Mouse (Mus musculus) midbrain, embryonic 15.5 days (tissue): ENCODE data around the gene Neto2. TPM values are rescaled to one million over a fixed set of nuclear protein-coding genes. Genes with fewer than 3 reads are reported as not detected.
"Not testable (repeated sequence)": the region's sequence is repeated elsewhere in the genome, so short reads cannot be mapped to it uniquely, and the experiment has no call there.

Experiments
- ATAC-seq: fragments of 200-750 bp; cut with Nextera tagmentation; replicated peaks from 2 replicates; pipeline ENCODE4 v1.8.0; 2017; ENCODE audit warnings: moderate TSS enrichment
- H3K27ac ChIP-seq: fragments of 300-500 bp; sonication (generic); 2 replicates; pipeline ENCODE4 v1.5.1; 2015; ENCODE audit warnings: mild to moderate bottlenecking, inconsistent platforms
- H3K27me3 ChIP-seq: fragments of 300-500 bp; sonication (generic); replicated peaks from 2 replicates; pipeline ENCODE4 v1.6.1; 2015; ENCODE audit warnings: inconsistent platforms
- H3K36me3 ChIP-seq: fragments of 300-500 bp; sonication (generic); replicated peaks from 2 replicates; pipeline ENCODE4 v1.6.1; 2015; ENCODE audit warnings: inconsistent platforms
- H3K4me1 ChIP-seq: fragments of 300-500 bp; sonication (generic); 2 replicates; pipeline ENCODE4 v1.6.1; 2015; ENCODE audit warnings: inconsistent platforms
- H3K4me2 ChIP-seq: fragments of 300-500 bp; sonication (generic); 2 replicates; pipeline ENCODE4 v1.6.1; 2015; ENCODE audit warnings: inconsistent platforms, mild to moderate bottlenecking, moderate library complexity
- H3K4me3 ChIP-seq: fragments of 300-500 bp; sonication (generic); 2 replicates; pipeline ENCODE4 v1.5.1; 2015; ENCODE audit warnings: mild to moderate bottlenecking, inconsistent platforms
- H3K9ac ChIP-seq: fragments of 300-500 bp; sonication (generic); 2 replicates; pipeline ENCODE4 v1.6.1; 2015; ENCODE audit warnings: mild to moderate bottlenecking, inconsistent platforms
- H3K9me3 ChIP-seq: fragments of 300-500 bp; sonication (generic); 2 replicates; pipeline ENCODE4 v1.6.1; 2016; ENCODE audit warnings: inconsistent platforms
- WGBS: fragments of 180-500 bp; shearing (Covaris S2); methylation state at CpG from one replicate; pipeline ENCODE4 v1.1.7; 2015; ENCODE audit warnings: mixed read lengths; 5-methylcytosine and 5-hydroxymethylcytosine counted together
- polyA plus RNA-seq: library from polyadenylated mRNA; unstranded; fragments of >200 nt; fragmentation: Nextera tagmentation; extraction: Ambion mirVana; gene quantifications from 2 replicates; pipeline ENCODE4 v1.2.1, GENCODE M21; 2015

The Neto2 gene
- polyA plus RNA-seq, 1 experiment from 2014 or later = 58.9 TPM

- Histone ChIP-seq H3K4me3 (no peak overlapping the region), H3K9me3 (no peaks in the 10 kb centered on the region), H3K36me3 (peaks cover 31% of the 10 kb centered on the region), H3K9ac (no peak overlapping the region), H3K27ac (no peak overlapping the region), H3K4me1 (no peaks in the 10 kb centered on the region), H3K27me3 (no peaks in the 10 kb centered on the region), H3K4me2 (no peak overlapping the region)
- ATAC-seq = no peak
- WGBS = 90% methylated on average over 4 of the region's 4 CpGs
Measured at GRCm38 (mm10) chr8:85644921-85645665, 55.6 kb downstream of the Neto2 start.

- ATAC-seq = no peak
- H3K4me1 ChIP-seq = no peaks in the 10 kb centered on the region
- no peaks in the 10 kb centered on the region for H3K27me3 ChIP-seq
- H3K9ac ChIP-seq = no peak overlapping the region
- no peak overlapping the region for H3K4me2 ChIP-seq
- peaks cover 9% of the 10 kb centered on the region; the same call in 1 of the 2 replicates for H3K36me3 ChIP-seq
- 92% methylated on average over 6 of the region's 6 CpGs for WGBS
- H3K9me3 ChIP-seq = 0 out of 2 replicates have a peak, but pooled peaks cover 5% of the 10 kb centered on the region
- H3K4me3 ChIP-seq = no peak overlapping the region
- no peak overlapping the region for H3K27ac ChIP-seq
Measured at GRCm38 (mm10) chr8:85624450-85624849, 76.3 kb downstream of the Neto2 start.

DNA sequence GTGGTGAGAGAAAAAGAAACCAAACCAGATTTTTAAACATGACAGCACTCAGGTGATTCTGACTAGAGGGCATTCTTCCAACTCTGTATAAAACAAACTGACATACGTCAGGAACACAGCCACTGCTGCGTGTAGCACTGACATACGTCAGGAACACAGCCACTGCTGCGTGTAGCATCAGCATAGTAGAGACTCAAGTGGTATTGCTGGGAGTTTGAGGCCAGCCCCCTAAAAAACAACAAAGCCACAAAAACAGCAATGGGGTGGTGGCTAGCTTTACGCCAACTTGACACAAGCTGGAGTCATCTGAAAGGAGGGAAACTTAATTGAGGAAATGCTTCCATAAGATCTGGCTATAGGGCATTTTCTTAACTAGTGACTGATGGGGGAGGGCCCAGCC lies 77.5 kb downstream of the Neto2 start:
- 93% methylated on average over 5 of the region's 5 CpGs for WGBS
- H3K9ac ChIP-seq = no peak overlapping the region
- no peak for ATAC-seq
- H3K4me3 ChIP-seq = no peak overlapping the region
- no peaks in the 10 kb centered on the region for H3K27me3 ChIP-seq
- no peak overlapping the region for H3K27ac ChIP-seq
- H3K36me3 ChIP-seq = no peaks in the 10 kb centered on the region
- no peak overlapping the region for H3K4me2 ChIP-seq
- no peaks in the 10 kb centered on the region for H3K9me3 ChIP-seq
- no peaks in the 10 kb centered on the region for H3K4me1 ChIP-seq

DNA sequence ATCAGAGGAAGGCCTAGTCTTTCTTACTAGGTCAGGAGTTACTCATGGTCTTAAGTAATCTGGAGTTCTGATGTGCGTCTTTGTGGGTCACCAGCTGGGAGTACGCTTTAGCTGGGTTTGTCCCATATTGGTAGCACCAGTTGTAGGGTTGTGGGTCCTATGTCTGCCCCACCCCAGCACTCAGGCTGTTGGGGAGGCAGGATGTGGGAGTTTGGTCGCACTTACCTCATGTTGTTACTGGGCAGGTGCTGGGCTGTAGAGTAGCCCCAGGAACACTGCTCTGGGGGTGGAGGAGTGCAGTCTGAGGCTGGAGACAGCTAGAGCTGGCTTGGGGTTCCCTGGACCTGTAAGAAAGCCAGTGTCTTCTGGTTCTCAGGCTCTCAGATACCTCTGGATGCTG lies 81.9 kb downstream of the Neto2 start:
- ATAC-seq = no peak
- Histone ChIP-seq H3K9me3 (no peaks in the 10 kb centered on the region), H3K9ac (no peak overlapping the region), H3K4me2 (no peak overlapping the region), H3K36me3 (no peaks in the 10 kb centered on the region), H3K4me3 (no peak overlapping the region), H3K27me3 (no peaks in the 10 kb centered on the region), H3K4me1 (no peaks in the 10 kb centered on the region), H3K27ac (no peak overlapping the region)
- WGBS = 81% methylated on average over 3 of the region's 3 CpGs

DNA sequence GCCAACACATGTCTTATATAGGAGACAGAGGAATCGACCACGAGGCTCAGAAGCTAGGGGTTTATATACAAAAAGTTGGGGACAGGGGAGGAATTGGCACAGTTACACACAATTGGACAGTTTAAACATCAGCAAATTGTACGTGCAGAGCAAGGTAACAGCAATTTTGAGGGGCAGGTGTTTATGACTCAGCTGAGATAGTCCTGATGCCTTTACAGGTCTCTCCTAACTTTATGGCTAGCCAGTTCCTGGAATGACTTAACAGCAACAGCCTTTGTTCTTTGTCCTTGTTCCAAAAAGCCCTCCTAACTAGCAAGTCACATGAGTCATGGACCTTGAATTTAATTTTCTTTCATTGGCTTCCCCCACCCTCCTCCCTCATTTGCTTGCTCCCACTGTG lies 83.6 kb downstream of the Neto2 start:
- not testable (repeated sequence) for H3K9me3 ChIP-seq, H3K4me1 ChIP-seq, H3K4me3 ChIP-seq, ATAC-seq, H3K4me2 ChIP-seq, H3K36me3 ChIP-seq, H3K9ac ChIP-seq, H3K27me3 ChIP-seq, H3K27ac ChIP-seq
- 94% methylated on average over 3 of the region's 3 CpGs for WGBS

GRCm38 (mm10) chr8:85608836-85609235 lies 91.9 kb downstream of the Neto2 start:
- Histone ChIP-seq H3K4me1 (no peaks in the 10 kb centered on the region), H3K4me2 (no peak overlapping the region), H3K4me3 (no peak overlapping the region), H3K9me3 (no peaks in the 10 kb centered on the region), H3K36me3 (no peaks in the 10 kb centered on the region), H3K9ac (no peak overlapping the region), H3K27me3 (no peaks in the 10 kb centered on the region), H3K27ac (no peak overlapping the region)
- WGBS = 81% methylated on average over 2 of the region's 2 CpGs
- no peak for ATAC-seq

DNA sequence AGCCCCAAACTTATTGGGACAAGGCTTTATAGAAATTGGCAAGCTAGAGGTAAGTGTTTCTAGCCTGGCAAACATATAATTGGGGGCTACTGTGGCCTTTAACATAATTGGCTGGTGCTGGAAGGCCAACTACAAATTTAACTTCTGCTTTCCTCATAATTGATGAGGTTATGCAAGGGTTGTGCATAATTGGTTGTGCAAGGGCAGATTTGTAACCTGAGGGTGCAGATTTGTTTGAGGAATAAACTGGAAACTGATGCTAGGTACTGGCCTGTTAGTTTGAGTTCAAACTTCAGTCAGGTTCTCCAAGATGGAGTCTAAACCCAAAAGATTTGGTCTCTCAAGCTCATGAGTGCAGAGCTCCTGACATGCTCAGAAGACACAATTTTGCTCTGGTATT lies 92.9 kb downstream of the Neto2 start:
- Histone ChIP-seq H3K27ac (no peak overlapping the region), H3K4me1 (no peaks in the 10 kb centered on the region), H3K9ac (no peak overlapping the region), H3K9me3 (no peaks in the 10 kb centered on the region), H3K27me3 (no peaks in the 10 kb centered on the region), H3K36me3 (no peaks in the 10 kb centered on the region), H3K4me3 (no peak overlapping the region), H3K4me2 (no peak overlapping the region)
- no peak for ATAC-seq

DNA sequence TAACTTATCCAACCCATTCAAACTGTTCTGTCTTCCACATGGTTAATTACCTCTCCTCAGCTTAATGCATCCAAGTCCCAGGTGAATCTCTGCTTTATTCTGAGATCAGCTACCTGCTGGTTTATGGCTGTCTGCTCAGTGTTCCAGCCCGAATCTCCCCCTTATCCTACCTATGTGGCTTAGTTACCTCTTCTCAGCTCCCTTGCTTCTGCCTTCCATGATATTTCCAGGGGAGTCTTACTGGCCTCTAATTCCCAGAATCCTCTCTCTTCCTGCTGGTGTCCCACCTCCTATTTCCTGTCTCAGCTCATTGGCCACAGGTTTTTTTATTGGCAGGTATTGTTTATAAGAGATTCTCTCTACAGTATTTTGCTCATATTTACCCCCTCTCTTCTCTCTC lies 93.8 kb downstream of the Neto2 start:
- Histone ChIP-seq H3K9me3 (no peaks in the 10 kb centered on the region), H3K27me3 (no peaks in the 10 kb centered on the region), H3K36me3 (no peaks in the 10 kb centered on the region), H3K4me2 (no peak overlapping the region), H3K27ac (no peak overlapping the region), H3K9ac (no peak overlapping the region), H3K4me3 (no peak overlapping the region), H3K4me1 (no peaks in the 10 kb centered on the region)
- 83% methylated on average over 1 of the region's 1 CpGs for WGBS
- ATAC-seq = no peak

DNA sequence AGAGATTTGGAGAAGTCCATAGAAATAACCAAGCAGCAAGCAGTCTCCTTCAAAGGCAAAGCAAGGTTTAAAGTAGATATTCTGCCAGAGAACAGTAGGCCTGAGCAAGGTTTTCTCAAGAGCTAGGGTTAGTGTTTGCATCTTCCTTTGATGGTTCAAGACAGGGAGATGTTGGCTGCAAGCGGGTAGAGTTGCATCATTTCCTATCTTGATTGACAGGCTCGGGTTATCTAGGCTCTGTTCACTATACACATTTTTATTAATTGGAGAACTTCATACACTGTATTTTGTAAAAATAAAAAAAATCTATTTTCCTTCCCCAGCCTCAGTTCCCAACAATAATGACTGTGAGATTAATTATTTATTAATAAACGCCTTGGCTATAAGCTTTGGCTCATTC lies 94.2 kb downstream of the Neto2 start:
- Histone ChIP-seq H3K4me3 (no peak overlapping the region), H3K27me3 (no peaks in the 10 kb centered on the region), H3K4me2 (no peak overlapping the region), H3K36me3 (no peaks in the 10 kb centered on the region), H3K27ac (no peak overlapping the region), H3K4me1 (no peaks in the 10 kb centered on the region), H3K9me3 (no peaks in the 10 kb centered on the region), H3K9ac (no peak overlapping the region)
- ATAC-seq = no peak
- 89% methylated on average over 3 of the region's 3 CpGs for WGBS

DNA sequence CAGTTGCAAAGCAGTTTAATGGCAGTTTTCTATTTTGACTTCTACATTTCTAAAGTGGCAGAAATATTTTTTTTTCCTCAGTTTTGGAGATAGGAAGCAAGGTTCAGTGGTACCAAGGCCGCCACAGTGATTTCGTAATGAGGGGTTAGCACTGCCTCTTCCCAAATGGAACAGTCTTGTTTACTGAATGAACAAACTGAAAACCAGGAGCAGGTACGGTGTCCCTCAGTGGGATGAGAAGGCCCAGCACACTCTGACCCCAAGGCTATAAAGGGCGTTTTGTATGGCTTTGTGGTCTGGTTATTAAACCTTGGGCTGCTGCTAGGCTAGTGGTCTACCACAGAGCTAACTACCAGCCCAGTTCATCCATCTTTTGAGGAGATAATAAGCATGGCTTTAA lies 96.5 kb downstream of the Neto2 start:
- WGBS = 84% methylated on average over 4 of the region's 4 CpGs
- no peak for ATAC-seq

GRCm38 (mm10) chr8:85603203-85603895 lies 97.4 kb downstream of the Neto2 start:
- Histone ChIP-seq H3K27me3 (no peaks in the 10 kb centered on the region), H3K27ac (no peak overlapping the region), H3K4me1 (no peaks in the 10 kb centered on the region), H3K9me3 (no peaks in the 10 kb centered on the region), H3K4me2 (no peak overlapping the region), H3K36me3 (no peaks in the 10 kb centered on the region), H3K9ac (no peak overlapping the region), H3K4me3 (no peak overlapping the region)
- no peak; the same call in 1 of the 2 replicates for ATAC-seq
- 37% methylated on average over 8 of the region's 8 CpGs for WGBS

More for the DNA sequence above, 96.5 kb downstream of the Neto2 start:
- no peak overlapping the region for H3K4me2 ChIP-seq
- no peak overlapping the region for H3K4me3 ChIP-seq
- H3K36me3 ChIP-seq = no peaks in the 10 kb centered on the region
- no peaks in the 10 kb centered on the region for H3K27me3 ChIP-seq
- no peak overlapping the region for H3K9ac ChIP-seq
- H3K4me1 ChIP-seq = no peaks in the 10 kb centered on the region
- no peak overlapping the region for H3K27ac ChIP-seq
- H3K9me3 ChIP-seq = no peaks in the 10 kb centered on the region

GRCm38 (mm10) chr8:85602737-85603136 lies 98.0 kb downstream of the Neto2 start:
- no peak for ATAC-seq
- no peaks in the 10 kb centered on the region for H3K27me3 ChIP-seq
- no peak overlapping the region for H3K9ac ChIP-seq
- no peaks in the 10 kb centered on the region for H3K9me3 ChIP-seq
- H3K4me2 ChIP-seq = no peak overlapping the region
- H3K4me3 ChIP-seq = no peak overlapping the region
- no peaks in the 10 kb centered on the region for H3K4me1 ChIP-seq
- WGBS = 83% methylated on average over 4 of the region's 4 CpGs
- H3K27ac ChIP-seq = no peak overlapping the region
- H3K36me3 ChIP-seq = no peaks in the 10 kb centered on the region

DNA sequence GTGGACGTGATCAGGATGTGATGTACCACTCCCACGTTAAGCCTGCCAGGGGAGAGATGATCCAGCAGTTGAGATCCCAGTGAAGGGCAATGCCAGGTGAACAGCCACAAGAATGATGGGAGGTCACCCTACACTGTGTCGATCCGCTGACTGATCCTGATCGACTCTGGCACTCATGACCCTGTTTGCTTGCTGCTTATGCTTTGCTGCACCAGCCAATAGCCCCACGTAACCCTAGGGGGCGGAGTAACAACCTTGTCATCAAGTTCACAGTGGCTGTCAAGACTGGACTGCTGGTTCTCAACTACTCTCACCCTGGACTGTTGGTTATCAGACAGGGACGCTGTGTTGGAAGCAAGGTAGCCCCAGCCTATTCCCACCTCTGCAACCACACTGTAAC lies 99.0 kb downstream of the Neto2 start:
- no peak overlapping the region for H3K27ac ChIP-seq
- no peak overlapping the region for H3K4me3 ChIP-seq
- H3K4me1 ChIP-seq = no peaks in the 10 kb centered on the region
- H3K9ac ChIP-seq = no peak overlapping the region
- no peaks in the 10 kb centered on the region for H3K36me3 ChIP-seq
- 81% methylated on average over 8 of the region's 8 CpGs for WGBS
- no peaks in the 10 kb centered on the region for H3K27me3 ChIP-seq
- H3K4me2 ChIP-seq = no peak overlapping the region
- H3K9me3 ChIP-seq = no peaks in the 10 kb centered on the region
- no peak for ATAC-seq
